Mouse (Mus musculus): ENCODE data around the gene Haus5. TPM values are rescaled to one million over a fixed set of nuclear protein-coding genes. Genes with fewer than 3 reads are reported as not detected.

The Haus5 gene
- total RNA-seq, 2 experiments from 2014 or later = 4.2 to 6.6 TPM

- no peak for DNase-seq (ENCODE audit: extremely low spot score in 1 of 2, low spot score in 1 of 2)
Observed at GRCm38 (mm10) chr7:30629013-30629412, 35.8 kb downstream of the Haus5 start.

- DNase-seq (ENCODE audit: extremely low spot score in 1 of 2, low spot score in 1 of 2) = no peak
Observed at GRCm38 (mm10) chr7:30626647-30627046, 38.1 kb downstream of the Haus5 start.

- peak; percentile 55 to 78 for DNase-seq (ENCODE audit: extremely low spot score in 1 of 2, low spot score in 1 of 2)
Observed at GRCm38 (mm10) chr7:30625530-30626384, 39.0 kb downstream of the Haus5 start, which contains the start of gene Cox6b1. Gene Cox6b1 (minus strand): TSS chr7:30626151.

- DNase-seq (ENCODE audit: extremely low spot score in 1 of 2, low spot score in 1 of 2) = peak in 1 of 2 experiments; percentile 10
Observed at GRCm38 (mm10) chr7:30619202-30619601, 45.6 kb downstream of the Haus5 start.

GRCm38 (mm10) chr7:30618658-30619057, 46.1 kb downstream of the Haus5 start:
- DNase-seq (ENCODE audit: extremely low spot score in 1 of 2, low spot score in 1 of 2) = no peak

GRCm38 (mm10) chr7:30615049-30615760, 49.6 kb downstream of the Haus5 start:
- DNase-seq (ENCODE audit: extremely low spot score in 1 of 2, low spot score in 1 of 2) = no peak

- no peak for DNase-seq (ENCODE audit: extremely low spot score in 1 of 2, low spot score in 1 of 2)
Observed at GRCm38 (mm10) chr7:30614454-30614853, 50.3 kb downstream of the Haus5 start.

GRCm38 (mm10) chr7:30613529-30614112, 51.2 kb downstream of the Haus5 start:
- peak; percentile 34 to 58 for DNase-seq (ENCODE audit: extremely low spot score in 1 of 2, low spot score in 1 of 2)

- no peak for DNase-seq (ENCODE audit: extremely low spot score in 1 of 2, low spot score in 1 of 2)
Observed at GRCm38 (mm10) chr7:30612654-30613402, 52.0 kb downstream of the Haus5 start, which contains the start of gene Upk1a. Gene Upk1a (minus strand): TSS chr7:30612847.

GRCm38 (mm10) chr7:30610043-30610442, 54.8 kb downstream of the Haus5 start:
- DNase-seq (ENCODE audit: extremely low spot score in 1 of 2, low spot score in 1 of 2) = no peak

GRCm38 (mm10) chr7:30608476-30608875, 56.3 kb downstream of the Haus5 start:
- no peak for DNase-seq (ENCODE audit: extremely low spot score in 1 of 2, low spot score in 1 of 2)

- peak in 1 of 2 experiments; percentile 43 for DNase-seq (ENCODE audit: extremely low spot score in 1 of 2, low spot score in 1 of 2)
Observed at GRCm38 (mm10) chr7:30607706-30608309, 57.0 kb downstream of the Haus5 start.

- DNase-seq (ENCODE audit: extremely low spot score in 1 of 2, low spot score in 1 of 2) = no peak
Observed at GRCm38 (mm10) chr7:30604944-30605343, 59.9 kb downstream of the Haus5 start.

- no peak for DNase-seq (ENCODE audit: extremely low spot score in 1 of 2, low spot score in 1 of 2)
Observed at GRCm38 (mm10) chr7:30604424-30604823, 60.4 kb downstream of the Haus5 start.

Other genes with a start within 250 kb of the Haus5 start
- 1 to 10 TPM in 1 of 2 experiments, under 1 TPM in 1; 0.98 to 1.0 TPM for gene Hcst, start 245.1 kb downstream of the Haus5 start, total RNA-seq (2021)
- gene Nfkbid, start 243.3 kb downstream of the Haus5 start, total RNA-seq (2021) = 1 to 10 TPM; 2.9 to 3.0 TPM
- 1,000 to 10,000 TPM; 1,227 to 1,377 TPM for gene Aplp1, start 219.5 kb downstream of the Haus5 start, total RNA-seq (2021)
- 10 to 100 TPM; 15.3 to 16.4 TPM for gene Kirrel2, start 207.3 kb downstream of the Haus5 start, total RNA-seq (2021)
- 1 to 10 TPM; 1.8 to 2.2 TPM for gene Nphs1, start 206.7 kb downstream of the Haus5 start, total RNA-seq (2021)
- not detected for gene Prodh2, start 171.4 kb downstream of the Haus5 start, total RNA-seq (2021)
- gene Arhgap33, start 129.9 kb downstream of the Haus5 start, total RNA-seq (2021) = 100 to 1,000 TPM; 103 to 132 TPM
- gene Hspb6, start 112.8 kb downstream of the Haus5 start, total RNA-seq (2021) = 1 to 10 TPM; 3.4 to 4.3 TPM
- gene Proser3, start 112.7 kb downstream of the Haus5 start, total RNA-seq (2021) = 1 to 10 TPM; 3.5 to 3.6 TPM
- gene Lin37, start 105.2 kb downstream of the Haus5 start, total RNA-seq (2021) = 10 to 100 TPM; 36.8 to 44.9 TPM
- gene U2af1l4, start 101.7 kb downstream of the Haus5 start, total RNA-seq (2021) = 10 to 100 TPM; 69.8 to 72.5 TPM
- 1 to 10 TPM; 6.8 to 8.8 TPM for gene Gm49396, start 101.7 kb downstream of the Haus5 start, total RNA-seq (2021)
- gene Psenen, start 101.4 kb downstream of the Haus5 start, total RNA-seq (2021) = 10 to 100 TPM; 76.0 to 92.1 TPM
- gene Igflr1, start 99.6 kb downstream of the Haus5 start, total RNA-seq (2021) = 1 to 10 TPM; 4.7 to 5.2 TPM
- 10 to 100 TPM; 39.1 to 57.1 TPM for gene Kmt2b, start 76.3 kb downstream of the Haus5 start, total RNA-seq (2021)
- gene Zbtb32, start 66.1 kb downstream of the Haus5 start, total RNA-seq (2021) = not detected
- under 1 TPM in 1 of 2 experiments, not detected in 1; 0.20 TPM for gene Upk1a, start 52.1 kb downstream of the Haus5 start, total RNA-seq (2021)
- gene Cox6b1, start 38.8 kb downstream of the Haus5 start, total RNA-seq (2021) = 100 to 1,000 TPM; 631 to 741 TPM
- not detected for gene Etv2, start 29.1 kb downstream of the Haus5 start, total RNA-seq (2021)
- gene Rbm42, start 14.7 kb downstream of the Haus5 start, total RNA-seq (2021) = 10 to 100 TPM; 75.3 to 81.5 TPM
- gene Pmis2, start 6.6 kb upstream of the Haus5 start, total RNA-seq (2021) = not detected
- gene 2200002J24Rik, start 33.9 kb upstream of the Haus5 start, total RNA-seq (2021) = not detected
- 1 to 10 TPM in 1 of 2 experiments, under 1 TPM in 1; 0.74 to 1.1 TPM for gene Atp4a, start 47.2 kb upstream of the Haus5 start, total RNA-seq (2021)
- gene Tmem147, start 64.5 kb upstream of the Haus5 start, total RNA-seq (2021) = 100 to 1,000 TPM; 116 to 132 TPM
- not detected for gene Gapdhs, start 78.7 kb upstream of the Haus5 start, total RNA-seq (2021)
- 1 to 10 TPM; 7.5 to 7.7 TPM for gene Sbsn, start 86.5 kb upstream of the Haus5 start, total RNA-seq (2021)
- gene Dmkn, start 98.8 kb upstream of the Haus5 start, total RNA-seq (2021) = 1 to 10 TPM in 1 of 2 experiments, under 1 TPM in 1; 0.66 to 1.3 TPM
- gene Krtdap, start 122.9 kb upstream of the Haus5 start, total RNA-seq (2021) = not detected
- gene Ffar2, start 158.8 kb upstream of the Haus5 start, total RNA-seq (2021) = not detected
- not detected for gene Ffar3, start 191.2 kb upstream of the Haus5 start, total RNA-seq (2021)
- not detected for gene Ffar1, start 196.6 kb upstream of the Haus5 start, total RNA-seq (2021)
- gene Cd22, start 215.3 kb upstream of the Haus5 start, total RNA-seq (2021) = not detected
- gene Mag, start 249.9 kb upstream of the Haus5 start, total RNA-seq (2021) = 100 to 1,000 TPM; 319 to 342 TPM

Data from layer of hippocampus, postnatal 25 days (tissue).